Mouse (Mus musculus) adrenal gland, postnatal 10 days (tissue): ENCODE data around the gene Baz2b. TPM values are rescaled to one million over a fixed set of nuclear protein-coding genes. Genes with fewer than 3 reads are reported as not detected.
"Not testable (repeated sequence)": the region's sequence is repeated elsewhere in the genome, so short reads cannot be mapped to it uniquely, and the experiment has no call there.

Source experiments
- DNase-seq: peaks from one replicate; pipeline ENCODE4 v3.0.0; 2021; ENCODE audit warnings: mixed read lengths
- total RNA-seq, 2 experiments: library from RNA; stranded (reverse); gene quantifications; 2 replicates each; pipeline ENCODE4 v1.2.3; 2021

Baz2b gene
- total RNA-seq, 2 experiments from 2014 or later = 57.0 to 87.2 TPM

- DNase-seq = peak; percentile 20
These were observed 120.0 kb downstream of the Baz2b start for GRCm38 (mm10) chr2:60089528-60090247.

GRCm38 (mm10) chr2:60088785-60089527 lies 120.7 kb downstream of the Baz2b start:
- no peak for DNase-seq

- DNase-seq = peak; percentile 63
These were observed 123.3 kb downstream of the Baz2b start for GRCm38 (mm10) chr2:60086197-60086903.

- no peak for DNase-seq
These were observed 124.8 kb downstream of the Baz2b start for GRCm38 (mm10) chr2:60084823-60085222.

GRCm38 (mm10) chr2:60082984-60083636 lies 126.5 kb downstream of the Baz2b start:
- DNase-seq = peak; percentile 26

GRCm38 (mm10) chr2:60082225-60082624 lies 127.4 kb downstream of the Baz2b start:
- DNase-seq = no peak

GRCm38 (mm10) chr2:60080831-60081230 lies 128.8 kb downstream of the Baz2b start:
- DNase-seq = no peak

GRCm38 (mm10) chr2:60077631-60078030 lies 132.0 kb downstream of the Baz2b start:
- DNase-seq = no peak

- DNase-seq = no peak
These were observed 132.8 kb downstream of the Baz2b start for GRCm38 (mm10) chr2:60076800-60077199.

GRCm38 (mm10) chr2:60076025-60076424 lies 133.6 kb downstream of the Baz2b start:
- no peak for DNase-seq

GRCm38 (mm10) chr2:60073798-60074197 lies 135.8 kb downstream of the Baz2b start:
- DNase-seq = not testable (repeated sequence)

GRCm38 (mm10) chr2:60071813-60072212 lies 137.8 kb downstream of the Baz2b start:
- DNase-seq = no peak

- no peak for DNase-seq
These were observed 138.7 kb downstream of the Baz2b start for GRCm38 (mm10) chr2:60070938-60071337.

- no peak for DNase-seq
These were observed 141.2 kb downstream of the Baz2b start for GRCm38 (mm10) chr2:60068468-60068867.

GRCm38 (mm10) chr2:60065415-60065814 lies 144.2 kb downstream of the Baz2b start:
- DNase-seq = no peak

- DNase-seq = no peak
These were observed 149.4 kb downstream of the Baz2b start for GRCm38 (mm10) chr2:60060185-60060775.

GRCm38 (mm10) chr2:60059300-60059699 lies 150.3 kb downstream of the Baz2b start:
- no peak for DNase-seq

- DNase-seq = no peak
These were observed 153.6 kb downstream of the Baz2b start for GRCm38 (mm10) chr2:60056043-60056442.

GRCm38 (mm10) chr2:60054808-60055535 lies 154.7 kb downstream of the Baz2b start:
- DNase-seq = no peak

- DNase-seq = no peak
These were observed 156.2 kb downstream of the Baz2b start for GRCm38 (mm10) chr2:60053222-60054010.
